Mouse (Mus musculus) brain, embryonic 14.5 days (tissue): ENCODE data around the gene Dok1.

Experiments used
- CTCF ChIP-seq: fragments of 200-500 bp; IDR thresholded peaks from 2 replicates; pipeline ENCODE4 v1.5.1; 2012; ENCODE audit warnings: inconsistent platforms, mild to moderate bottlenecking, moderate library complexity, borderline replicate concordance; ENCODE audit not compliant: insufficient read depth, insufficient read length; ENCODE audit errors: extremely low read depth
- POLR2A ChIP-seq: fragments of 200-500 bp; IDR thresholded peaks from 2 replicates; pipeline ENCODE4 v1.6.1; 2012; ENCODE audit warnings: mild to moderate bottlenecking, inconsistent platforms, borderline replicate concordance; ENCODE audit not compliant: poor library complexity, insufficient read depth, insufficient read length, severe bottlenecking; ENCODE audit errors: extremely low read depth

GRCm38 (mm10) chr6:83057790-83058189 lies 24.5 kb upstream of the Dok1 start, which contains the start of gene Dqx1:
- TF ChIP-seq POLR2A (no peak), CTCF (no peak)
